Mouse (Mus musculus) right cerebral cortex, adult 18-20 months (tissue): ENCODE measurements around the gene Mlh3.
A peak's percentile ranks its signal among the peaks of the same experiment; 100 is the strongest.

ENCODE experiments used
- DNase-seq: peaks from one replicate; pipeline ENCODE4 v3.0.0; 2022; ENCODE audit warnings: mixed read lengths

The Mlh3 gene

GRCm38 (mm10) chr12:85227227-85227626 is 43.2 kb downstream of the Mlh3 start:
- DNase-seq = no peak

- DNase-seq = no peak
Observed at GRCm38 (mm10) chr12:85219905-85220290, 50.5 kb downstream of the Mlh3 start.

- DNase-seq = peak; percentile 99
Observed at GRCm38 (mm10) chr12:85219236-85219904, 51.0 kb downstream of the Mlh3 start, which contains the start of gene Eif2b2. Eif2b2 (plus strand) TSS chr12:85219481.

- DNase-seq = no peak
Observed at GRCm38 (mm10) chr12:85217733-85218310, 52.6 kb downstream of the Mlh3 start.

- no peak for DNase-seq
Observed at GRCm38 (mm10) chr12:85215031-85215430, 55.4 kb downstream of the Mlh3 start.

- DNase-seq = no peak
Observed at GRCm38 (mm10) chr12:85208687-85209199, 61.7 kb downstream of the Mlh3 start.

GRCm38 (mm10) chr12:85205425-85205824 is 65.0 kb downstream of the Mlh3 start:
- no peak for DNase-seq

- no peak for DNase-seq
Observed at GRCm38 (mm10) chr12:85204105-85204504, 66.3 kb downstream of the Mlh3 start.

GRCm38 (mm10) chr12:85203699-85204098 is 66.7 kb downstream of the Mlh3 start:
- no peak for DNase-seq

GRCm38 (mm10) chr12:85202191-85202590 is 68.2 kb downstream of the Mlh3 start:
- DNase-seq = no peak

GRCm38 (mm10) chr12:85201830-85202147 is 68.6 kb downstream of the Mlh3 start:
- no peak for DNase-seq

GRCm38 (mm10) chr12:85200929-85201829 is 69.2 kb downstream of the Mlh3 start:
- no peak for DNase-seq

GRCm38 (mm10) chr12:85199954-85200353 is 70.4 kb downstream of the Mlh3 start:
- no peak for DNase-seq

- no peak for DNase-seq
Observed at GRCm38 (mm10) chr12:85197936-85198335, 72.5 kb downstream of the Mlh3 start.

- DNase-seq = no peak
Observed at GRCm38 (mm10) chr12:85197371-85197770, 73.0 kb downstream of the Mlh3 start.

- no peak for DNase-seq
Observed at GRCm38 (mm10) chr12:85196191-85196590, 74.2 kb downstream of the Mlh3 start.

- no peak for DNase-seq
Observed at GRCm38 (mm10) chr12:85195086-85195485, 75.3 kb downstream of the Mlh3 start.

- DNase-seq = peak; percentile 19
Observed at GRCm38 (mm10) chr12:85194623-85195018, 75.8 kb downstream of the Mlh3 start.

GRCm38 (mm10) chr12:85193923-85194622 is 76.3 kb downstream of the Mlh3 start:
- DNase-seq = no peak

GRCm38 (mm10) chr12:85193146-85193545 is 77.3 kb downstream of the Mlh3 start:
- no peak for DNase-seq

- no peak for DNase-seq
Observed at GRCm38 (mm10) chr12:85192461-85193108, 77.8 kb downstream of the Mlh3 start.

- DNase-seq = no peak
Observed at GRCm38 (mm10) chr12:85190290-85190689, 80.1 kb downstream of the Mlh3 start.
